Mouse (Mus musculus) liver, embryonic 14.5 days (tissue): ENCODE measurements around the gene Crim1. TPM values are rescaled to one million over a fixed set of nuclear protein-coding genes. Genes with fewer than 3 reads are reported as not detected.

Source experiments
- ATAC-seq: fragments of 200-750 bp; cut with Nextera tagmentation; 2 replicates; pipeline ENCODE4 v1.8.0; 2017; ENCODE audit warnings: moderate number of reproducible peaks, mild to moderate bottlenecking, moderate library complexity; ENCODE audit not compliant: insufficient read depth
- DNase-seq, 3 experiments: peaks; one replicate each; pipeline ENCODE4 v3.0.0-alpha.2; 2012 to 2013; ENCODE audit warnings: low read depth in 3 of 3, low spot score in 3 of 3
- H3K27ac ChIP-seq: fragments of 300-500 bp; sonication (generic); 2 replicates; pipeline ENCODE4 v1.5.1; 2014; ENCODE audit warnings: moderate library complexity, mild to moderate bottlenecking, control low read depth, inconsistent platforms
- H3K27me3 ChIP-seq: fragments of 300-500 bp; sonication (generic); 2 replicates; pipeline ENCODE4 v1.6.1; 2014; ENCODE audit warnings: mild to moderate bottlenecking, low read length, moderate library complexity; ENCODE audit not compliant: control insufficient read depth, insufficient read depth
- H3K36me3 ChIP-seq: fragments of 300-500 bp; sonication (generic); replicated peaks from 2 replicates; pipeline ENCODE4 v1.6.1; 2014; ENCODE audit warnings: low read depth; ENCODE audit not compliant: control insufficient read depth, insufficient read depth
- H3K4me1 ChIP-seq, 2 experiments: fragments of 200-500 bp in 1 of 2; fragments of 300-500 bp in 1 of 2; sonication (generic) in 1 of 2; replicated peaks; 2 replicates each; pipeline ENCODE4 v1.6.1; 2012 to 2014; ENCODE audit warnings: antibody characterized with exemption in 1 of 2, inconsistent platforms in 1 of 2, low read length in 1 of 2; ENCODE audit not compliant: control insufficient read depth in 2 of 2, insufficient read depth in 2 of 2
- H3K4me2 ChIP-seq: fragments of 300-500 bp; sonication (generic); 2 replicates; pipeline ENCODE4 v1.6.1; 2014; ENCODE audit warnings: low read depth, mild to moderate bottlenecking, control low read depth, moderate library complexity
- H3K4me3 ChIP-seq, 2 experiments: fragments of 200-500 bp in 1 of 2; fragments of 300-500 bp in 1 of 2; sonication (generic) in 1 of 2; 2 replicates each; pipeline ENCODE4 v1.5.1; 2012 to 2014; ENCODE audit warnings: low read depth in 2 of 2, low read length in 2 of 2, mild to moderate bottlenecking in 2 of 2, control low read depth in 1 of 2, inconsistent platforms in 1 of 2, moderate library complexity in 1 of 2; ENCODE audit not compliant: insufficient read depth in 1 of 2
- H3K9ac ChIP-seq: fragments of 300-500 bp; sonication (generic); replicated peaks from 2 replicates; pipeline ENCODE4 v1.6.1; 2014; ENCODE audit warnings: mild to moderate bottlenecking, control low read depth, moderate library complexity
- H3K9me3 ChIP-seq: fragments of 300-500 bp; sonication (generic); 2 replicates; pipeline ENCODE4 v1.6.1; 2016; ENCODE audit warnings: low read length, mixed read lengths; ENCODE audit not compliant: control insufficient read depth
- CTCF ChIP-seq: IDR thresholded peaks from 2 replicates; pipeline ENCODE4 v1.5.1; 2016; ENCODE audit warnings: antibody characterized with exemption, low read depth, control low read depth
- EP300 ChIP-seq: IDR thresholded peaks from 2 replicates; pipeline ENCODE4 v1.6.1; 2016; ENCODE audit warnings: antibody characterized with exemption, low read depth
- WGBS: fragments of 180-500 bp; shearing (Covaris S2); extraction: QIAGEN DNeasy Blood & Tissue Kit; methylation state at CpG from one replicate; pipeline ENCODE4 v1.1.7; 2014; ENCODE audit not compliant: insufficient replicate concordance; 5-methylcytosine and 5-hydroxymethylcytosine counted together
- polyA plus RNA-seq, 2 experiments: library from polyadenylated mRNA; depleted of rRNA in 1 of 2; stranded (reverse) in 1 of 2; unstranded in 1 of 2; fragments of >200 nt; fragmentation: Nextera tagmentation in 1 of 2; extraction: Ambion mirVana in 1 of 2; gene quantifications; 2 replicates each; pipeline versions ENCODE4 v1.2.1 to v1.2.3; 2012 to 2014

Gene Crim1
- polyA plus RNA-seq, 2 experiments: 0.74 to 0.95 TPM

DNA sequence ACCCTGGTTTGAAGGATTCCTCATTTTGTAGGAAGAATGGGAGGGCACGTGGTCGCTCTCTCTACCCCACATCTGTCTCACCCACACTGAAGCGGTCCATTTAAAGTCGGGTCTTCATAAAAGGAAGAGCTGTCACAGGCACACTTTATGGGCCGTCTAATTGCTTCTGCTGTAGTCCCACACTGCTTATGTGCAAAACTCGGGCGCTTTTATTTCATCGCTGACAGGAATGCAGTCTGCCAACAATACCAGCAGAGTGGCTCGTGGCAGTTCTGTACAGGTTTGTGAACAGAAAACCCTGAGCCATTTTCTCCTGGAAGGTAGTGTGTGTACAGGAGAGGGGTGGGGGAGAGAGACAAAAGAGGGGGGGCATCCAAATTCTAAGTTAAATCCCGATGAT is 23.9 kb downstream of the Crim1 start:
- H3K4me3 ChIP-seq: no peak overlapping the region
- H3K4me2 ChIP-seq: no peak overlapping the region
- no peak for ATAC-seq
- no peak for DNase-seq
- TF ChIP-seq EP300 (no peak), CTCF (no peak)
- 0 out of 4 replicates have a peak, but pooled peaks cover 0 to 2% of the 10 kb centered on the region in 2 experiments for H3K4me1 ChIP-seq
- H3K36me3 ChIP-seq: no peaks in the 10 kb centered on the region
- WGBS: 66% methylated on average over 10 of the region's 10 CpGs
- no peak overlapping the region for H3K27ac ChIP-seq
- no peaks in the 10 kb centered on the region for H3K9me3 ChIP-seq
- no peaks in the 10 kb centered on the region for H3K27me3 ChIP-seq
- no peak overlapping the region for H3K9ac ChIP-seq

GRCm38 (mm10) chr17:78225547-78225946 is 25.5 kb downstream of the Crim1 start:
- DNase-seq (no peak), ATAC-seq (no peak)
- no peaks in the 10 kb centered on the region for H3K27me3 ChIP-seq
- WGBS: 57% methylated on average over 5 of the region's 5 CpGs
- H3K4me1 ChIP-seq: 0 out of 4 replicates have a peak, but pooled peaks cover 0 to 2% of the 10 kb centered on the region in 2 experiments
- no peak for TF ChIP-seq CTCF
- TF ChIP-seq EP300: no peak
- H3K4me3 ChIP-seq: no peak overlapping the region
- H3K36me3 ChIP-seq: no peaks in the 10 kb centered on the region
- H3K9me3 ChIP-seq: no peaks in the 10 kb centered on the region
- H3K27ac ChIP-seq: no peak overlapping the region
- H3K9ac ChIP-seq: no peak overlapping the region
- no peak overlapping the region for H3K4me2 ChIP-seq

DNA sequence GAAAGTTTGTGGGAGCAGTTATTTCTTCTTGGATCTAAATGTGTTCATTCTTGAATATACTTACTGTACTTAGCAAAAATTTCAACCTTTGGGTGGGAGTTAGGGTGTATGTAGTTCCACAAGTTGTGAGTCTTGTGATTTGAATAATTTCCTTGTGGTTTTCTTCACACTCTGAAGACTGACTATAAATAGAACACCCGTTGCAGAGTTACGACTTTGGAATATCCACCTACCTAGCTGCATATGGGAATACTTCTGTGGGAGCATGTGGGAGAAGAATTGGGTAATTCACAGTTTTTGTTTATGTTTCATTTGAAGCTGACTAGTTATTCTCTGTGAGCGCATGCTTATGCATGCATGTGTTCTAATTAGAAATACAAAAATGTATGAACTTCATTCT is 27.2 kb downstream of the Crim1 start:
- no peak for TF ChIP-seq CTCF
- no peak for TF ChIP-seq EP300
- H3K27me3 ChIP-seq: no peaks in the 10 kb centered on the region
- H3K9ac ChIP-seq: no peak overlapping the region
- no peak overlapping the region for H3K4me3 ChIP-seq
- H3K4me2 ChIP-seq: no peak overlapping the region
- DNase-seq: no peak
- no peak for ATAC-seq
- no peak overlapping the region for H3K27ac ChIP-seq
- H3K4me1 ChIP-seq: no peaks in the 10 kb centered on the region
- no peaks in the 10 kb centered on the region for H3K9me3 ChIP-seq
- H3K36me3 ChIP-seq: no peaks in the 10 kb centered on the region
- WGBS: 46% methylated on average over 3 of the region's 3 CpGs

GRCm38 (mm10) chr17:78231567-78231966 is 31.5 kb downstream of the Crim1 start:
- peaks cover 0 to 1% of the 10 kb centered on the region in 2 experiments; a peak in 2 of 4 replicates for H3K4me1 ChIP-seq
- no peak overlapping the region for H3K4me3 ChIP-seq
- no peaks in the 10 kb centered on the region for H3K9me3 ChIP-seq
- H3K27me3 ChIP-seq: no peaks in the 10 kb centered on the region
- 72% methylated on average over 5 of the region's 5 CpGs for WGBS
- H3K36me3 ChIP-seq: no peaks in the 10 kb centered on the region
- no peak for DNase-seq
- ATAC-seq: no peak
- H3K9ac ChIP-seq: no peak overlapping the region
- TF ChIP-seq CTCF: no peak
- TF ChIP-seq EP300: no peak
- no peak overlapping the region for H3K27ac ChIP-seq
- H3K4me2 ChIP-seq: no peak overlapping the region

GRCm38 (mm10) chr17:78232703-78233102 is 32.7 kb downstream of the Crim1 start:
- ATAC-seq: no peak
- WGBS: 81% methylated on average over 13 of the region's 13 CpGs
- Histone ChIP-seq H3K4me1 (peaks cover 0 to 3% of the 10 kb centered on the region in 2 experiments; a peak in 2 of 4 replicates), H3K4me3 (no peak overlapping the region), H3K27ac (no peak overlapping the region), H3K9ac (no peak overlapping the region), H3K36me3 (no peaks in the 10 kb centered on the region), H3K9me3 (no peaks in the 10 kb centered on the region), H3K27me3 (no peaks in the 10 kb centered on the region), H3K4me2 (no peak overlapping the region)
- no peak for TF ChIP-seq EP300
- TF ChIP-seq CTCF: no peak
- DNase-seq: no peak
